Mouse (Mus musculus): Measurements from ENCODE around the gene Foxk2. TPM values are rescaled to one million over a fixed set of nuclear protein-coding genes. Genes with fewer than 3 reads are reported as not detected.
A peak's percentile ranks its signal among the peaks of the same experiment; 100 is the strongest.
"Not testable (repeated sequence)": the region's sequence is repeated elsewhere in the genome, so short reads cannot be mapped to it uniquely, and the experiment has no call there.

Foxk2 gene
- total and polyA plus RNA-seq, 2 experiments from 2014 or later: 11.4 to 95.1 TPM

- WGBS: 100% methylated on average over 1 of the region's 1 CpGs
- no peaks in the 10 kb centered on the region for H3K27me3 ChIP-seq (ENCODE audit: insufficient read depth, low read length)
- DNase-seq (ENCODE audit: low spot score): no peak
- ATAC-seq: no peak
- no peak overlapping the region for H3K9ac ChIP-seq (replicated peaks; ENCODE audit: low read length)
- TF ChIP-seq CTCF (IDR thresholded peaks at IDR 0.05; ENCODE audit: low read depth): no peak
- H3K36me3 ChIP-seq (ENCODE audit: insufficient read depth, low read length): peaks cover 12% of the 10 kb centered on the region; the same call in 1 of the 2 replicates
- H3K4me1 ChIP-seq (ENCODE audit: insufficient read depth, low read length): no peaks in the 10 kb centered on the region
- H3K9me3 ChIP-seq (ENCODE audit: low read length): no peaks in the 10 kb centered on the region
- no peak overlapping the region for H3K4me2 ChIP-seq (ENCODE audit: low read depth, low read length)
- no peak overlapping the region for H3K27ac ChIP-seq
- no peak overlapping the region for H3K4me3 ChIP-seq (ENCODE audit: low read length)
Observed at GRCm38 (mm10) chr11:121339647-121340046, 79.9 kb downstream of the Foxk2 start.

- DNase-seq (ENCODE audit: low spot score) (no peak), ATAC-seq (no peak)
- Histone ChIP-seq H3K36me3 (ENCODE audit: insufficient read depth, low read length) (peaks cover 8% of the 10 kb centered on the region; the same call in 1 of the 2 replicates), H3K9ac (replicated peaks; ENCODE audit: low read length) (no peak overlapping the region), H3K4me1 (ENCODE audit: insufficient read depth, low read length) (no peaks in the 10 kb centered on the region), H3K9me3 (ENCODE audit: low read length) (no peaks in the 10 kb centered on the region), H3K4me2 (ENCODE audit: low read depth, low read length) (no peak overlapping the region), H3K27me3 (ENCODE audit: insufficient read depth, low read length) (no peaks in the 10 kb centered on the region), H3K27ac (no peak overlapping the region), H3K4me3 (ENCODE audit: low read length) (no peak overlapping the region)
- 90% methylated on average over 1 of the region's 1 CpGs for WGBS
- no peak for TF ChIP-seq CTCF (IDR thresholded peaks at IDR 0.05; ENCODE audit: low read depth)
Observed at GRCm38 (mm10) chr11:121340287-121340686, 80.5 kb downstream of the Foxk2 start.

- not testable (repeated sequence) for H3K36me3 ChIP-seq (ENCODE audit: insufficient read depth, low read length); H3K4me3 ChIP-seq (ENCODE audit: low read length); H3K27ac ChIP-seq; H3K9me3 ChIP-seq (ENCODE audit: low read length); ATAC-seq; H3K4me2 ChIP-seq (ENCODE audit: low read depth, low read length); H3K9ac ChIP-seq (replicated peaks; ENCODE audit: low read length); H3K27me3 ChIP-seq (ENCODE audit: insufficient read depth, low read length); DNase-seq (ENCODE audit: low spot score); H3K4me1 ChIP-seq (ENCODE audit: insufficient read depth, low read length)
- whole genome bisulfite sequencing: no CpG with 5 or more reads among the region's 1 CpGs
Observed at GRCm38 (mm10) chr11:121342423-121342822, 82.6 kb downstream of the Foxk2 start.

GRCm38 (mm10) chr11:121347036-121347435 lies 87.2 kb downstream of the Foxk2 start:
- 74% methylated on average over 2 of the region's 2 CpGs for whole genome bisulfite sequencing
- Histone ChIP-seq H3K9ac (replicated peaks; ENCODE audit: low read length) (no peak overlapping the region), H3K27me3 (ENCODE audit: insufficient read depth, low read length) (no peaks in the 10 kb centered on the region), H3K4me1 (ENCODE audit: insufficient read depth, low read length) (no peaks in the 10 kb centered on the region), H3K4me2 (ENCODE audit: low read depth, low read length) (no peak overlapping the region), H3K9me3 (ENCODE audit: low read length) (no peaks in the 10 kb centered on the region), H3K4me3 (ENCODE audit: low read length) (no peak overlapping the region), H3K27ac (no peak overlapping the region), H3K36me3 (ENCODE audit: insufficient read depth, low read length) (no peaks in the 10 kb centered on the region)
- ATAC-seq (no peak), DNase-seq (ENCODE audit: low spot score) (no peak)
- no peak for TF ChIP-seq CTCF (IDR thresholded peaks at IDR 0.05; ENCODE audit: low read depth)

GRCm38 (mm10) chr11:121348166-121348565 lies 88.4 kb downstream of the Foxk2 start:
- no peak for TF ChIP-seq CTCF (IDR thresholded peaks at IDR 0.05; ENCODE audit: low read depth)
- Histone ChIP-seq H3K27ac (no peak overlapping the region), H3K4me2 (ENCODE audit: low read depth, low read length) (no peak overlapping the region), H3K36me3 (ENCODE audit: insufficient read depth, low read length) (no peaks in the 10 kb centered on the region), H3K9me3 (ENCODE audit: low read length) (no peaks in the 10 kb centered on the region), H3K9ac (replicated peaks; ENCODE audit: low read length) (no peak overlapping the region), H3K4me1 (ENCODE audit: insufficient read depth, low read length) (peaks cover 7% of the 10 kb centered on the region; the same call in 1 of the 2 replicates), H3K4me3 (ENCODE audit: low read length) (no peak overlapping the region), H3K27me3 (ENCODE audit: insufficient read depth, low read length) (no peaks in the 10 kb centered on the region)
- ATAC-seq: no peak
- no peak for DNase-seq (ENCODE audit: low spot score)
- WGBS: 89% methylated on average over 2 of the region's 2 CpGs

- H3K9me3 ChIP-seq (ENCODE audit: low read length); H3K4me1 ChIP-seq (ENCODE audit: insufficient read depth, low read length); DNase-seq (ENCODE audit: low spot score); H3K4me2 ChIP-seq (ENCODE audit: low read depth, low read length); H3K27me3 ChIP-seq (ENCODE audit: insufficient read depth, low read length); H3K9ac ChIP-seq (replicated peaks; ENCODE audit: low read length); H3K4me3 ChIP-seq (ENCODE audit: low read length); ATAC-seq; H3K36me3 ChIP-seq (ENCODE audit: insufficient read depth, low read length); H3K27ac ChIP-seq: not testable (repeated sequence)
- TF ChIP-seq CTCF (IDR thresholded peaks at IDR 0.05; ENCODE audit: low read depth): peak; percentile 12; the same call in 1 of the 2 replicates
- 83% methylated on average over 3 of the region's 3 CpGs for WGBS
Observed at GRCm38 (mm10) chr11:121348727-121349126, 88.9 kb downstream of the Foxk2 start.

GRCm38 (mm10) chr11:121353326-121354090 lies 93.7 kb downstream of the Foxk2 start:
- ATAC-seq (no peak), DNase-seq (ENCODE audit: low spot score) (peak; percentile 38)
- Histone ChIP-seq H3K4me2 (ENCODE audit: low read depth, low read length) (peak overlapping the region; percentile 80), H3K27me3 (ENCODE audit: insufficient read depth, low read length) (no peaks in the 10 kb centered on the region), H3K36me3 (ENCODE audit: insufficient read depth, low read length) (no peaks in the 10 kb centered on the region), H3K9me3 (ENCODE audit: low read length) (no peaks in the 10 kb centered on the region), H3K27ac (peak overlapping the region; percentile 84), H3K9ac (replicated peaks; ENCODE audit: low read length) (peak overlapping the region; percentile 90), H3K4me3 (ENCODE audit: low read length) (peak overlapping the region; percentile 74), H3K4me1 (ENCODE audit: insufficient read depth, low read length) (peaks cover 10% of the 10 kb centered on the region; the same call in 1 of the 2 replicates)
- TF ChIP-seq CTCF (IDR thresholded peaks at IDR 0.05; ENCODE audit: low read depth): 0 out of 2 replicates have a peak, but pooled peaks have one; percentile 5
- WGBS: 4% methylated on average over 40 of the region's 41 CpGs

Data from hindbrain, postnatal 0 days (tissue).